Mouse (Mus musculus): ENCODE measurements at regions not wholly inside any gene's neighbourhood (a gene's known extent, or its start where the extent isn't known, plus 50 kb on each side); places are given as distances from the start of the nearest gene placed in this dataset.

GRCm38 (mm10) chr10:83992577-83993305 is 270.1 kb downstream of the 1500009L16Rik start:
- WGBS = 83% methylated on average over 11 of the region's 11 CpGs
- no peaks in the 10 kb centered on the region for H3K27me3 ChIP-seq (ENCODE audit: control insufficient read depth, insufficient read depth, low read length)
- H3K9ac ChIP-seq (ENCODE audit: low read depth, low read length) = no peak overlapping the region
- H3K4me1 ChIP-seq (ENCODE audit: control insufficient read depth, insufficient read depth, low read length) = no peaks in the 10 kb centered on the region
- no peaks in the 10 kb centered on the region for H3K36me3 ChIP-seq (ENCODE audit: control insufficient read depth, insufficient read depth, low read length)
- DNase-seq (ENCODE audit: extremely low read depth, low read depth, low spot score) = no peak
- TF ChIP-seq POLR2A (IDR thresholded peaks at IDR 0.05; ENCODE audit: extremely low read depth, insufficient read depth, low read length) = no peak
- TF ChIP-seq CTCF (IDR thresholded peaks at IDR 0.05; ENCODE audit: low read depth, low read length) = no peak
- H3K27ac ChIP-seq (replicated peaks; ENCODE audit: insufficient read depth, low read depth, low read length) = no peak overlapping the region
- H3K4me3 ChIP-seq (ENCODE audit: insufficient read depth, low read depth, low read length) = no peak overlapping the region
- no peaks in the 10 kb centered on the region for H3K79me2 ChIP-seq (ENCODE audit: control insufficient read depth, insufficient read depth, low read length)

GRCm38 (mm10) chr10:83995026-83995600 is 272.4 kb downstream of the 1500009L16Rik start:
- H3K27me3 ChIP-seq (ENCODE audit: control insufficient read depth, insufficient read depth, low read length) = no peaks in the 10 kb centered on the region
- no peak overlapping the region for H3K9ac ChIP-seq (ENCODE audit: low read depth, low read length)
- no peaks in the 10 kb centered on the region for H3K36me3 ChIP-seq (ENCODE audit: control insufficient read depth, insufficient read depth, low read length)
- TF ChIP-seq POLR2A (IDR thresholded peaks at IDR 0.05; ENCODE audit: extremely low read depth, insufficient read depth, low read length) (no peak), CTCF (IDR thresholded peaks at IDR 0.05; ENCODE audit: low read depth, low read length) (no peak)
- no peaks in the 10 kb centered on the region for H3K4me1 ChIP-seq (ENCODE audit: control insufficient read depth, insufficient read depth, low read length)
- WGBS = 68% methylated on average over 6 of the region's 6 CpGs
- DNase-seq (ENCODE audit: extremely low read depth, low read depth, low spot score) = no peak
- H3K79me2 ChIP-seq (ENCODE audit: control insufficient read depth, insufficient read depth, low read length) = no peaks in the 10 kb centered on the region
- no peak overlapping the region for H3K4me3 ChIP-seq (ENCODE audit: insufficient read depth, low read depth, low read length)
- H3K27ac ChIP-seq (replicated peaks; ENCODE audit: insufficient read depth, low read depth, low read length) = no peak overlapping the region

GRCm38 (mm10) chr10:83995913-83996312 is 273.2 kb downstream of the 1500009L16Rik start:
- Histone ChIP-seq H3K27me3 (ENCODE audit: control insufficient read depth, insufficient read depth, low read length) (no peaks in the 10 kb centered on the region), H3K36me3 (ENCODE audit: control insufficient read depth, insufficient read depth, low read length) (no peaks in the 10 kb centered on the region), H3K27ac (replicated peaks; ENCODE audit: insufficient read depth, low read depth, low read length) (no peak overlapping the region), H3K4me3 (ENCODE audit: insufficient read depth, low read depth, low read length) (no peak overlapping the region), H3K79me2 (ENCODE audit: control insufficient read depth, insufficient read depth, low read length) (no peaks in the 10 kb centered on the region), H3K4me1 (ENCODE audit: control insufficient read depth, insufficient read depth, low read length) (no peaks in the 10 kb centered on the region), H3K9ac (ENCODE audit: low read depth, low read length) (no peak overlapping the region)
- DNase-seq (ENCODE audit: extremely low read depth, low read depth, low spot score) = peak; percentile 4
- 62% methylated on average over 4 of the region's 4 CpGs for WGBS
- no peak for TF ChIP-seq POLR2A (IDR thresholded peaks at IDR 0.05; ENCODE audit: extremely low read depth, insufficient read depth, low read length)
- TF ChIP-seq CTCF (IDR thresholded peaks at IDR 0.05; ENCODE audit: low read depth, low read length) = no peak

- H3K9ac ChIP-seq (ENCODE audit: low read depth, low read length) = no peak overlapping the region
- DNase-seq (ENCODE audit: extremely low read depth, low read depth, low spot score) = no peak
- no peaks in the 10 kb centered on the region for H3K4me1 ChIP-seq (ENCODE audit: control insufficient read depth, insufficient read depth, low read length)
- H3K36me3 ChIP-seq (ENCODE audit: control insufficient read depth, insufficient read depth, low read length) = no peaks in the 10 kb centered on the region
- no peaks in the 10 kb centered on the region for H3K79me2 ChIP-seq (ENCODE audit: control insufficient read depth, insufficient read depth, low read length)
- TF ChIP-seq CTCF (IDR thresholded peaks at IDR 0.05; ENCODE audit: low read depth, low read length) (no peak), POLR2A (IDR thresholded peaks at IDR 0.05; ENCODE audit: extremely low read depth, insufficient read depth, low read length) (no peak)
- no peaks in the 10 kb centered on the region for H3K27me3 ChIP-seq (ENCODE audit: control insufficient read depth, insufficient read depth, low read length)
- WGBS = 93% methylated on average over 2 of the region's 2 CpGs
- H3K4me3 ChIP-seq (ENCODE audit: insufficient read depth, low read depth, low read length) = no peak overlapping the region
- no peak overlapping the region for H3K27ac ChIP-seq (replicated peaks; ENCODE audit: insufficient read depth, low read depth, low read length)
Observed at GRCm38 (mm10) chr10:83996489-83996888, 273.8 kb downstream of the 1500009L16Rik start.

GRCm38 (mm10) chr10:84000436-84001208 is 278.0 kb downstream of the 1500009L16Rik start:
- Histone ChIP-seq H3K9ac (ENCODE audit: low read depth, low read length) (no peak overlapping the region), H3K36me3 (ENCODE audit: control insufficient read depth, insufficient read depth, low read length) (no peaks in the 10 kb centered on the region), H3K79me2 (ENCODE audit: control insufficient read depth, insufficient read depth, low read length) (no peaks in the 10 kb centered on the region), H3K4me3 (ENCODE audit: insufficient read depth, low read depth, low read length) (no peak overlapping the region), H3K27ac (replicated peaks; ENCODE audit: insufficient read depth, low read depth, low read length) (no peak overlapping the region), H3K27me3 (ENCODE audit: control insufficient read depth, insufficient read depth, low read length) (no peaks in the 10 kb centered on the region), H3K4me1 (ENCODE audit: control insufficient read depth, insufficient read depth, low read length) (no peaks in the 10 kb centered on the region)
- TF ChIP-seq POLR2A (IDR thresholded peaks at IDR 0.05; ENCODE audit: extremely low read depth, insufficient read depth, low read length) (no peak), CTCF (IDR thresholded peaks at IDR 0.05; ENCODE audit: low read depth, low read length) (no peak)
- no peak for DNase-seq (ENCODE audit: extremely low read depth, low read depth, low spot score)
- WGBS = 88% methylated on average over 7 of the region's 7 CpGs
